Mouse (Mus musculus) ES-E14 (cell line): ENCODE measurements around the gene Ptprt. TPM values are rescaled to one million over a fixed set of nuclear protein-coding genes. Genes with fewer than 3 reads are reported as not detected.

Experiments used
- DNase-seq: peaks from one replicate; pipeline ENCODE4 v3.0.0-alpha.2; 2013; ENCODE audit warnings: low read depth, low spot score
- H3K27ac ChIP-seq: 2 replicates; pipeline ENCODE4 v1.5.1; 2012; ENCODE audit warnings: low read depth, mild to moderate bottlenecking, low read length, moderate library complexity, mixed read lengths; ENCODE audit not compliant: poor library complexity, insufficient read depth, severe bottlenecking
- H3K36me3 ChIP-seq: 2 replicates; pipeline ENCODE4 v1.6.1; 2012; ENCODE audit warnings: mild to moderate bottlenecking, low read length, moderate library complexity, mixed read lengths; ENCODE audit not compliant: control insufficient read depth, poor library complexity, insufficient read depth, severe bottlenecking
- H3K4me1 ChIP-seq, 2 experiments: fragments of 150-350 bp in 1 of 2; sonication (generic) in 1 of 2; 2 replicates each; pipeline ENCODE4 v1.6.1; 2012; ENCODE audit warnings: low read length in 2 of 2, mild to moderate bottlenecking in 1 of 2, mixed read lengths in 1 of 2; ENCODE audit not compliant: control insufficient read depth in 2 of 2, insufficient read depth in 2 of 2, poor library complexity in 1 of 2
- H3K4me3 ChIP-seq, 2 experiments: fragments of 150-350 bp in 1 of 2; sonication (generic) in 1 of 2; 2 replicates each; pipeline ENCODE4 v1.5.1; 2012; ENCODE audit warnings: low read length in 2 of 2, low read depth in 1 of 2, mild to moderate bottlenecking in 1 of 2, mixed read lengths in 1 of 2; ENCODE audit not compliant: insufficient read depth in 1 of 2, poor library complexity in 1 of 2, severe bottlenecking in 1 of 2
- H3K9ac ChIP-seq: 2 replicates; pipeline ENCODE4 v1.6.1; 2012; ENCODE audit warnings: low read depth, mild to moderate bottlenecking, low read length, mixed read lengths; ENCODE audit not compliant: poor library complexity, insufficient read depth, severe bottlenecking
- H3K9me3 ChIP-seq: fragments of 150-350 bp; sonication (generic); 2 replicates; pipeline ENCODE4 v1.6.1; 2012; ENCODE audit warnings: low read depth, mild to moderate bottlenecking, low read length; ENCODE audit not compliant: control insufficient read depth, insufficient read depth
- CHD2 ChIP-seq: IDR thresholded peaks from 2 replicates; pipeline ENCODE4 v1.6.1; 2014; ENCODE audit warnings: mild to moderate bottlenecking, low read depth, low read length, inconsistent platforms
- HCFC1 ChIP-seq: IDR thresholded peaks from 2 replicates; pipeline ENCODE4 v1.6.1; 2012; ENCODE audit warnings: low read length, inconsistent platforms, borderline replicate concordance; ENCODE audit not compliant: insufficient read depth
- MAFK ChIP-seq: IDR thresholded peaks from 2 replicates; pipeline ENCODE4 v1.6.1; 2014; ENCODE audit warnings: mild to moderate bottlenecking, low read depth, low read length, inconsistent platforms; ENCODE audit not compliant: insufficient read depth
- ZC3H11A ChIP-seq: IDR thresholded peaks from 2 replicates; pipeline ENCODE4 v1.6.1; 2012; ENCODE audit warnings: low read depth, mild to moderate bottlenecking, inconsistent platforms, low read length, borderline replicate concordance
- ZNF384 ChIP-seq: IDR thresholded peaks from 2 replicates; pipeline ENCODE4 v1.6.1; 2012; ENCODE audit warnings: low read depth, low read length, inconsistent platforms
- in situ Hi-C, 2 experiments: fragments of 600-800 bp; cut with MboI; formaldehyde crosslinking; loops; one replicate each; pipeline ENCODE4 v1.15.1; 2025; ENCODE audit warnings: low sequenced_read_pairs in 2 of 2, inconsistent platforms in 1 of 2; ENCODE audit not compliant: unreplicated experiment in 2 of 2
- total RNA-seq: library from RNA; depleted of rRNA; stranded (reverse); fragments of 300-350 nt; gene quantifications from 2 replicates; pipeline ENCODE4 v1.2.3, GENCODE M21; 2012

Gene Ptprt
- total RNA-seq, 1 experiment = 0.40 TPM

DNA sequence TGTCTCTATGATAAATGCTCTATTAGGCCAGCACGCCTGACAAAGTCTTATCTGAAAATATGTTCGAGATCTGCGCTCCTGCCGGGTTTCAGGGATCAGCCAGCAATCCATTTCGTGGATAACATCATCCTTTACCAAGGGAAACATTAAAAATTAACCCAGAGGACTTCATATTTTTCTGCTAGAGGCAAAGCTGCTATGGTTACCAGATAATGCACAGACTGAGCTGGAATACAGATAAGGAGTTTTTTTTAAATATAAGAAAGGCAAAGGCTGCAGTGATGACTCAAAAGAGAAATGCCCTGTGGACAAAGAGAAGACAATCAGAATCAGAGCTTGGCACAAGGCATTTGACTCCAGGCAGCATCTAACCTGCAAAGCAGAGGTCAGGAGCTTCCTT is 1111.4 kb downstream of the Ptprt start:
- Histone ChIP-seq H3K4me3 (no peak overlapping the region), H3K9me3 (no peaks in the 10 kb centered on the region), H3K27ac (no peak overlapping the region), H3K9ac (no peak overlapping the region), H3K4me1 (no peaks in the 10 kb centered on the region), H3K36me3 (no peaks in the 10 kb centered on the region)
- no peak for TF ChIP-seq HCFC1
- TF ChIP-seq ZC3H11A = no peak
- no peak for TF ChIP-seq ZNF384
- no peak for TF ChIP-seq MAFK
- TF ChIP-seq CHD2 = no peak
- in situ Hi-C loops = no loop called here
- no peak for DNase-seq

DNA sequence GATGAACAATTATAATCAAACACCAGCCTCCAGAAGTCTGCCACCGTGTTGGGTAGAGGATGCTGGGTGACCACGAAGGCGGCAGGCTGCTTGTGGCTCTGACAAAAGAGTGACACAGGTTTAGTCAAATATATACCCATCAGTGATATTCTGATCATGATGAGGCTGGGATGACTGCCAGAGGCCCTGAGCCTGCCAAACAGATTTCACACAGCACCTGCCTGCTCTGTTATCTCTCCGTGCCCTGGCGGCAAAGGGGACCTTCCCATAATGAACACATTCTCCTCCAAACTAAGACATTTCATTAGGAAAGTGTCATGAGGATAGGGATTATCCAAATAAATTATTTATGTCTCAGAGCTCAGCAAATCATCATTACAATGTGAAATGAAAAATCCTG is 1113.6 kb downstream of the Ptprt start:
- in situ Hi-C loops = no loop called here
- Histone ChIP-seq H3K9ac (no peak overlapping the region), H3K4me1 (no peaks in the 10 kb centered on the region), H3K36me3 (no peaks in the 10 kb centered on the region), H3K9me3 (no peaks in the 10 kb centered on the region), H3K4me3 (no peak overlapping the region), H3K27ac (no peak overlapping the region)
- DNase-seq = no peak
- TF ChIP-seq ZC3H11A = no peak
- TF ChIP-seq HCFC1 = no peak
- no peak for TF ChIP-seq ZNF384
- TF ChIP-seq CHD2 = no peak
- no peak for TF ChIP-seq MAFK

DNA sequence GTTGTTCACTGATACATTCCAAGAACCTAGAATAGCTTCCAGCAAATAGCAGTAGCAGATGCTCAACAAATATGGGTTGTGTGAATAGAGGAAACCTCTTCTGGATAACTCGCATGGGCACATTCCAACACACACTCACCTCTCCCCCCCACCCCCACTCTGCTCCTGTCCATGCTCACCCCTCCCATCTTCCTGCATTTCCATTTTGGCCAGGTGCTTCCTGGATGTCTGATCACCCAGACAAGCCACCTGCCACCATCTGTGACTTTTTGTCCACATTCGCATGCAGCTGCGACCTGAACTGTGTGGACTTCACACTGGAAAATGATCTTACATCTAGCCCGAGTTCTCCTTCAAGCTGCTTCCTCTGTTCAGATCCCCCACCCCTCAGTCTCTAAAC is 1115.5 kb downstream of the Ptprt start:
- H3K4me3 ChIP-seq = no peak overlapping the region
- H3K9ac ChIP-seq = no peak overlapping the region
- H3K4me1 ChIP-seq = no peaks in the 10 kb centered on the region
- H3K36me3 ChIP-seq = no peaks in the 10 kb centered on the region
- in situ Hi-C loops = no loop called here
- H3K9me3 ChIP-seq = no peaks in the 10 kb centered on the region
- no peak for TF ChIP-seq ZNF384
- TF ChIP-seq HCFC1 = no peak
- TF ChIP-seq MAFK = no peak
- TF ChIP-seq ZC3H11A = no peak
- TF ChIP-seq CHD2 = no peak
- H3K27ac ChIP-seq = no peak overlapping the region
- DNase-seq = no peak

- no peaks in the 10 kb centered on the region for H3K9me3 ChIP-seq
- DNase-seq = no peak
- H3K4me3 ChIP-seq = no peak overlapping the region
- H3K27ac ChIP-seq = no peak overlapping the region
- H3K9ac ChIP-seq = no peak overlapping the region
- TF ChIP-seq CHD2 = no peak
- no peak for TF ChIP-seq HCFC1
- no peak for TF ChIP-seq MAFK
- TF ChIP-seq ZC3H11A = no peak
- no peak for TF ChIP-seq ZNF384
- no peaks in the 10 kb centered on the region for H3K36me3 ChIP-seq
- in situ Hi-C loops = no loop called here
- H3K4me1 ChIP-seq = no peaks in the 10 kb centered on the region
Observed at GRCm38 (mm10) chr2:161534151-161534550, 1126.8 kb downstream of the Ptprt start.

GRCm38 (mm10) chr2:161527192-161527591 is 1133.8 kb downstream of the Ptprt start:
- Histone ChIP-seq H3K4me3 (no peak overlapping the region), H3K4me1 (no peaks in the 10 kb centered on the region), H3K9me3 (no peaks in the 10 kb centered on the region), H3K27ac (no peak overlapping the region), H3K36me3 (no peaks in the 10 kb centered on the region), H3K9ac (no peak overlapping the region)
- no peak for DNase-seq
- TF ChIP-seq CHD2 (no peak), ZNF384 (no peak), MAFK (no peak), ZC3H11A (no peak), HCFC1 (no peak)
- in situ Hi-C loops = no loop called here
